Mouse (Mus musculus): ENCODE results near the gene Adh5.

DNA sequence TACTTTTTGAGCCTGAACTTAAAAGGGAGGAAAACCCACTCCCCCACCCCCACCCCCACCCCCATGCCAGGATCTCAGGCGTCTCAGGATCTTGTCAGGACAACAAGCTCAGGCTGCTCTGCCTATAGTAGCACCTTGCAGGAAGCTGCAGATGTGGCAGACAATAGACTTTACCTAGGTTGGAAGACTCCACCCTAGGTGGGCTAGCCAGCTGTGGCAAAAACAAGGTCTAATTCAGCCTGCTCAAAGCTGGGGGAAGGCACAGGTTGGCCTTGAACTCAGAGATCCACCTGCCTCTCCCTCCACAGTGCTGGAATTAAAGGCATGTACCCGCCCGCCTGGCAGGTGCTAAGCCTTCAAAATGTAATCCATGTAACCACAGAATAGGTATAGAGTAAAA is 4.2 kb upstream of the Adh5 start:
- TF ChIP-seq POLR2A (IDR thresholded peaks at IDR 0.05; ENCODE audit: borderline replicate concordance, low read depth, low read length) (no peak), CTCF (IDR thresholded peaks at IDR 0.05; ENCODE audit: low read depth, low read length) (no peak)

All from bone marrow macrophage, adult 2 months (primary cell).